In the genomic region with DNA sequence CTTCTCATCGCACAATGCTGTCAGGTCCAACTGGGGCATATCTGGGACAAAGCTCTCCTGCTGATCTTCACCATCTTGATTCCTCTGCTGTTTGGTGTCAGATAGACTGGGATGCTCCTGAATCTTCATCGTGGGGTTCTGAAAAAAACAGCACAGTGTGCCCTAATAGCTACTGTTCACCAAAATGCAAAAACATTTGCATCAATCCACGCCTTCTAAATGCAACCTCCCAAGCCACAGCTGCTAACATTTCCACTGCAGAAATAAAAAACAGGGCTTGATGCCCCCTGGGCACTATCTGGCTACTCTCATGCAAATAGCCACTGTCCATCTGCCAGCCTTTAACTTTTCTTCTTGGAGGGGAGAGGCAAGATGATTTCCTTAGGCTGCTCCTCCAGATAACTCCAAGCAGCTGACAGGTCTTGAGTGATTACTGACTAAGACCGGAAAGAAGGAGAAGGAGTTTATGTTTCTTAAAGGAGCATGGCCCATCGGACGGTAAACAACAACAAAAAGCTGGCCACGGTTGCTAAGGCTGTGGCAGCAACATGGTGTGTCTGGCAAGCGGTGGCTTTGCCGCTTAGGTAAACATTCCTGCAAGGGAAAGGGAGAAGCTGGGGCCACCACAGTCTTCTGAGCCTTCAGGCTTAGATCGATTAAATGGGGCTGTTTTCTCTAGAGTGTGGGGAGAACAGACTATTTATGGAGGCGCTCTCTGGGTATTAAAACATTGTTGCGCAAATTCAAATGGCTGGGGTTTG, we compare ENCODE assay signal across 9 mouse cellular contexts. TPM values are rescaled to one million over a fixed set of nuclear protein-coding genes. Genes with fewer than 3 reads are reported as not detected.
DNase-seq lines count a peak whose midpoint lies in the region; ATAC-seq lines count a peak whose summit lies in the region.
"Had no signal": no experiment of that assay in that cellular context is flagged by ENCODE, and none has a peak within 500 bp of the region (broad histone marks: within the 10 kb centered on the region; RNA-seq: fewer than 3 reads in every experiment).

No protein-coding gene starts in this region.

- DNase-seq in kidney, adult 18-20 months = no peak
- DNase-seq in cerebellum, adult 11-12 months = peak; percentile 76
- DNase-seq in thymus, postnatal 14 days = no peak
- no peak for DNase-seq in adrenal gland, postnatal 36 days
- DNase-seq: right cerebral cortex, postnatal 4 days had no signal

- no peak overlapping the region for H3K27ac ChIP-seq in kidney, embryonic 14.5 days (ENCODE audit: low read depth, low read length)
- no peak overlapping the region for H3K27ac ChIP-seq in embryonic facial prominence, embryonic 12.5 days
- peak overlapping the region; percentile 51; the same call in 1 of the 2 replicates for H3K27ac ChIP-seq in midbrain, embryonic 13.5 days

- H3K4me1 ChIP-seq in kidney, embryonic 14.5 days (ENCODE audit: control insufficient read depth, insufficient read depth, low read length) = peaks cover 5% of the 10 kb centered on the region; the same call in 1 of the 2 replicates
- peaks cover 5% of the 10 kb centered on the region; the same call in 1 of the 2 replicates for H3K4me1 ChIP-seq in embryonic facial prominence, embryonic 12.5 days
- H3K4me1 ChIP-seq in midbrain, embryonic 13.5 days (replicated peaks) = peaks cover 12% of the 10 kb centered on the region

- no peak for ATAC-seq in kidney, embryonic 14.5 days (ENCODE audit: low FRiP score, low TSS enrichment)
- ATAC-seq in embryonic facial prominence, embryonic 12.5 days (ENCODE audit: insufficient number of reproducible peaks, insufficient read depth, low FRiP score, low TSS enrichment) = no peak
- ATAC-seq in midbrain, embryonic 13.5 days = peak; percentile 69
- ATAC-seq in erythroblast, adult 5-6 weeks (replicated peaks; ENCODE audit: low FRiP score, poor library complexity, severe bottlenecking) = no peak

- no peak overlapping the region for H3K9ac ChIP-seq in kidney, embryonic 14.5 days (ENCODE audit: low read depth, low read length)
- no peak overlapping the region for H3K9ac ChIP-seq in embryonic facial prominence, embryonic 12.5 days
- no peak overlapping the region for H3K9ac ChIP-seq in midbrain, embryonic 13.5 days (replicated peaks)

- WGBS in kidney, embryonic 14.5 days = 29% methylated on average over 12 of the region's 12 CpGs
- 23% methylated on average over 12 of the region's 12 CpGs for WGBS in embryonic facial prominence, embryonic 12.5 days
- 42% methylated on average over 12 of the region's 12 CpGs for WGBS in midbrain, embryonic 13.5 days

- no peaks in the 10 kb centered on the region for H3K27me3 ChIP-seq in kidney, embryonic 14.5 days (ENCODE audit: control insufficient read depth, insufficient read depth, low read length)
- no peaks in the 10 kb centered on the region for H3K27me3 ChIP-seq in embryonic facial prominence, embryonic 12.5 days
- no peaks in the 10 kb centered on the region for H3K27me3 ChIP-seq in midbrain, embryonic 13.5 days

- H3K36me3 ChIP-seq in kidney, embryonic 14.5 days (ENCODE audit: control insufficient read depth, insufficient read depth, low read length) = no peaks in the 10 kb centered on the region
- no peaks in the 10 kb centered on the region for H3K36me3 ChIP-seq in embryonic facial prominence, embryonic 12.5 days
- no peaks in the 10 kb centered on the region for H3K36me3 ChIP-seq in midbrain, embryonic 13.5 days

- no peak overlapping the region for H3K4me3 ChIP-seq in kidney, embryonic 14.5 days (ENCODE audit: low read length)
- no peak overlapping the region for H3K4me3 ChIP-seq in embryonic facial prominence, embryonic 12.5 days
- H3K4me3 ChIP-seq in midbrain, embryonic 13.5 days (replicated peaks) = no peak overlapping the region

- H3K4me2 ChIP-seq in kidney, embryonic 14.5 days (replicated peaks; ENCODE audit: low read depth, low read length) = peak overlapping the region; percentile 17; the same call in 1 of the 2 replicates
- peak overlapping the region; percentile 7; the same call in 1 of the 2 replicates for H3K4me2 ChIP-seq in embryonic facial prominence, embryonic 12.5 days (replicated peaks)
- peak overlapping the region; percentile 4; the same call in 1 of the 2 replicates for H3K4me2 ChIP-seq in midbrain, embryonic 13.5 days (replicated peaks)

- no peaks in the 10 kb centered on the region for H3K9me3 ChIP-seq in kidney, embryonic 14.5 days (ENCODE audit: control insufficient read depth, low read length)
- no peaks in the 10 kb centered on the region for H3K9me3 ChIP-seq in embryonic facial prominence, embryonic 12.5 days
- H3K9me3 ChIP-seq in midbrain, embryonic 13.5 days = no peaks in the 10 kb centered on the region

RNA-seq across cellular contexts. Expression of a gene that starts 58.4 kb away (rescaled TPM):
- 0.44 and 1.1 TPM in 2 replicates for polyA plus RNA-seq in kidney, embryonic 14.5 days (2014; fragmentation: Nextera tagmentation; extraction: Ambion mirVana)
- 4.7 and 5.9 TPM in 2 replicates for polyA plus RNA-seq in embryonic facial prominence, embryonic 12.5 days (2016; fragmentation: Nextera tagmentation; extraction: Ambion mirVana)
- 135 and 148 TPM in 2 replicates for polyA plus RNA-seq in midbrain, embryonic 13.5 days (2015; fragmentation: Nextera tagmentation; extraction: Ambion mirVana)
- total RNA-seq in erythroblast, adult 5-6 weeks (2015; ENCODE audit: low replicate concordance) = not detected in 2 replicates
- total RNA-seq in erythroblast, adult 5-6 weeks (2017; ENCODE audit: low replicate concordance) = not detected in 2 replicates
- total RNA-seq in adrenal gland, postnatal 36 days (2021) = 10 to 100 TPM; 23.2 to 29.1 TPM

RNA-seq across cellular contexts. Expression of a gene that starts 59.1 kb away (rescaled TPM):
- 5.5 and 8.7 TPM in 2 replicates for polyA plus RNA-seq in kidney, embryonic 14.5 days (2014; fragmentation: Nextera tagmentation; extraction: Ambion mirVana)
- polyA plus RNA-seq in embryonic facial prominence, embryonic 12.5 days (2016; fragmentation: Nextera tagmentation; extraction: Ambion mirVana) = 5.7 and 6.7 TPM in 2 replicates
- 8.2 and 8.6 TPM in 2 replicates for polyA plus RNA-seq in midbrain, embryonic 13.5 days (2015; fragmentation: Nextera tagmentation; extraction: Ambion mirVana)
- total RNA-seq in erythroblast, adult 5-6 weeks (2015; ENCODE audit: low replicate concordance) = not detected in 2 replicates
- total RNA-seq in erythroblast, adult 5-6 weeks (2017; ENCODE audit: low replicate concordance) = not detected in 2 replicates
- 100 to 1,000 TPM in 1 of 2 experiments, 10 to 100 TPM in 1; 99.4 to 103 TPM for total RNA-seq in adrenal gland, postnatal 36 days (2021)

Comparison
In these comparisons a context has a peak if more than half of its experiments do, and no peak if none do; other contexts are left out.
1. RNA of a gene that starts 58.4 kb away (polyA plus RNA-seq): 135 to 148 TPM in midbrain, embryonic 13.5 days; 4.7 to 5.9 TPM in embryonic facial prominence, embryonic 12.5 days and 0.44 to 1.1 TPM in kidney, embryonic 14.5 days; every median in the first group is over 10 times any median in the second.
2. Peak in every context shown above with its lines, with median percentiles within 50 percentile points of each other: H3K4me2 ChIP-seq.